Mouse (Mus musculus) CH12.LX (cell line): ENCODE data around the gene Nlrp6.

Experiments used
- CTCF ChIP-seq, 2 experiments: IDR thresholded peaks in 1 of 2; conservative IDR thresholded peaks in 1 of 2; 2 replicates each; pipeline ENCODE4 v1.5.1; 2011 to 2012; ENCODE audit warnings: low read depth in 2 of 2, low read length in 2 of 2, improper control_type of control experiment in 1 of 2, inconsistent platforms in 1 of 2, mild to moderate bottlenecking in 1 of 2, moderate library complexity in 1 of 2
- EP300 ChIP-seq: IDR thresholded peaks from 2 replicates; pipeline ENCODE4 v1.6.1; 2011; ENCODE audit warnings: low read length, improper control_type of control experiment
- JUND ChIP-seq: conservative IDR thresholded peaks from 2 replicates; pipeline ENCODE4 v1.6.1; 2011; ENCODE audit warnings: low read depth, low read length, improper control_type of control experiment
- MAX ChIP-seq: IDR thresholded peaks from 2 replicates; pipeline ENCODE4 v1.6.1; 2011; ENCODE audit warnings: low read length, improper control_type of control experiment
- MAZ ChIP-seq: IDR thresholded peaks from 2 replicates; pipeline ENCODE4 v1.6.1; 2012; ENCODE audit warnings: low read depth, mild to moderate bottlenecking, inconsistent platforms, low read length, improper control_type of control experiment, moderate library complexity
- PAX5 ChIP-seq: IDR thresholded peaks from 2 replicates; pipeline ENCODE4 v1.6.1; 2012; ENCODE audit warnings: low read length, inconsistent platforms, mixed read lengths
- POLR2A ChIP-seq: IDR thresholded peaks from 2 replicates; pipeline ENCODE4 v1.6.1; 2011; ENCODE audit warnings: low read depth, mild to moderate bottlenecking, improper control_type of control experiment, low read length
- TCF12 ChIP-seq: IDR thresholded peaks from 2 replicates; pipeline ENCODE4 v1.6.1; 2014; ENCODE audit warnings: low read depth, mild to moderate bottlenecking, inconsistent platforms, low read length, improper control_type of control experiment
- USF2 ChIP-seq: conservative IDR thresholded peaks from 2 replicates; pipeline ENCODE4 v1.6.1; 2011; ENCODE audit warnings: low read depth, low read length, improper control_type of control experiment

- TF ChIP-seq CTCF (conservative IDR thresholded peaks at IDR 0.05 in 1 of 2, IDR thresholded peaks at IDR 0.05 in 1 of 2; ENCODE audit: low read depth in 2 of 2, low read length in 2 of 2) = no peak
- no peak for TF ChIP-seq MAZ
- TF ChIP-seq MAX = no peak
- TF ChIP-seq EP300 = no peak
- no peak for TF ChIP-seq USF2
- no peak for TF ChIP-seq POLR2A
- no peak for TF ChIP-seq TCF12
- TF ChIP-seq PAX5 = no peak
- TF ChIP-seq JUND = no peak
Observed at GRCm38 (mm10) chr7:140939669-140940171, 19.0 kb downstream of the Nlrp6 start.
